Mouse (Mus musculus): ENCODE data around the gene Dcakd.

The Dcakd gene

DNA sequence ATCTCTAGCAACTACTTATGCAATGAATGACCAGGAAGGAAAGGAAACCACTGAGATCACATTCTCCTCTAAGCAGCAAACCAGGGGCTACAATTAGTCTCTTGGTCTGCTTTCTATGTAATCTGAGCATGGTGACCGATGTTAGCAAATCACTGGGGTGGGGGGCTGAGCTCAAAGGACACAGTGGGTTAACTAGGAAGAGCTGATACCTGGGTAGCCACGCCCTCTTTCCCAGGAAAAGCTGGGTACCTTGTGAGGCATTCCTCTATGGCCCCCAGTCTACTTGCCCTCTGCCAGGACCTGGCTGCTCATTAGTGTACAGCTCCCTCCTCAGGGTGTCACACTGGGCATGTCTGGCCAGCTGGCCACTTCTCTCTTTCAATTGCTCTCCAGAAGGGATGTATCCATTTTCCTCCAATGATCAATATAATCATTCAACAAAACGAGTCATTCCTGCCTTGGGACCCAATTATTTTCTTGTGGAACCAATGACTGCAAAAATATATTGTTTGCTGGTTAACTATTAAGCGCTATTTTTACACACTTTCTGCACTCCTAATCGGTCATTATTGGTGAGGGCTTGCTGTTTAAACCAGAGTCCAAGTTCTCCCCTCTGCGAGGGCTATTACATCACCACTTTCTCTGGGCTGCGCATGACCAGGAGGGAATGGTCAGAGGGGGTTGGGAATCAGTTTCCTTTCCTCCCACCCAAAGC is 21.7 kb downstream of the Dcakd start:
- DNase-seq (ENCODE audit: low spot score in 2 of 2) = no peak

DNA sequence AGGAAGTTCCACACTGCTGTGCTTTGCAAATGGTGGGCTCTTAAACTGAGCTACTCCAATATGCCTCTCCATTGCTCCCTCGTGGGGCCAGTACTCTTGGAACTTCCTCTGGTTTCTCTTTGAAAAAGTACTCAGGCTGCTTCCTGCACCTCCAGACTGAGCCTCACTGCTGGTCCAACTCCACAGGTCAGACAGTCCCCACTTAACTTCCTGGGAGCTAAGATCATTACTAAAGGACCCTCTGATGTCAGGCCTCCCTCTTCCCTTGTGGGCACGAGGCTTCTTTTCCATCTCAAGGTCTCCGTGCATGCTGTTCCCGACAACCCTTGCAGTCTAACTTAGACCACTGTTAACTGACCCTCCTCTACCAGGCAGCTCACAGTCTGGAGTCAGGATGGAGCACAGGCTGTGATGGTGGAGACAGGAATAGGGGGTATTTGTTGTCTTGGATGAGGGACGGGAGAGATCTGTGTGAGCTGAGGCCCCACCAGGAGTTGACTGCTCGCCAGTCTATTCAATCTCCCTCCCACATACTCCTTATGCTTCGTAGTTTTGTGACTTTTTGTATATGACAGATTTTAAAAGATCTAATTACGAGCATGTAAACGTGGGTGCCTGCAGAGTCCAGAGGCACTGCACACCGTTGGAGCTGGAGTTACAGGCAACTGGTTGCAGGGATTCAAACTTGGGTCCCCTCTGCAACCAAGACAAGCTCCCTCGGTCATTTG is 22.7 kb downstream of the Dcakd start:
- DNase-seq (ENCODE audit: low spot score in 2 of 2) = no peak

DNA sequence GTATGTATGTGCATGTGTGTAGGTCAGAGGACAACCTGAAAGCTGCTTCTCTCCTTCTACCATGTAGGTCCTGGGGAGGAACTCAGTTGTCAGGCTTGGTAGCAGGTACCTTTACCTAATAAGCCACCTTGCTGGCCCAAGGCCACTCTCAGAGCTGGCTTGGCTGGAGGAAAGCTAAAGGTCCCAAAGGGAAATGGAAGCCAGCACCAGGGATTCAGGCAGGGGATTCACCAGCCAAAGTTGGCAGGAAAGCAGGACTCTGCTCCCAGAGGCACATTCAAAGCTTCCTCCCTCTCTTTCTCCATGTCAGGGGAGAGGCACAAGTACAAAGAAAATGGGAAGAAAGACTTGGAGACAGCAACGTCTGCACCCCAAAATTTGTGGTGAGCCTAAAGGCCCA is 23.3 kb downstream of the Dcakd start:
- no peak for DNase-seq (ENCODE audit: low spot score in 2 of 2)

DNA sequence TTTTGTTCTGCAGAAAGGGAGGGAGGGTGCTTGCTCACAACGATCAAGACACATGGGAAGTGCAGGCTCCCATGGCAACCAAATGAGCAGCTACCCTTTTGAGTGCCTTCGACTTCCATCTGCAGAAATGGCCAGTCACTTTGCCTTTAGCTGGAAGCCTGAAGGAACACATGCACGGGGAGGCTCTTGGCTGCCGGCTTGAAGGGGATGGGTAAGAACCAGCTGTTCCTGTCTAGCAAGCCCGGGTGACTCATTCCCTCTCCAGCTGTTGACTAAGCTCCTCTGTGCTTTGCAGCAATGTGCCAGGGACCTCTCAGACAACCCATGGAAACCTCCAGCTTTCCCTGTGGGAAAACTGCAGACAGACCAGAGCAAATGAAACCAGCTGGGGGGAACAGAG is 24.9 kb downstream of the Dcakd start:
- peak; percentile 65 to 79 for DNase-seq (ENCODE audit: low spot score in 2 of 2)

DNA sequence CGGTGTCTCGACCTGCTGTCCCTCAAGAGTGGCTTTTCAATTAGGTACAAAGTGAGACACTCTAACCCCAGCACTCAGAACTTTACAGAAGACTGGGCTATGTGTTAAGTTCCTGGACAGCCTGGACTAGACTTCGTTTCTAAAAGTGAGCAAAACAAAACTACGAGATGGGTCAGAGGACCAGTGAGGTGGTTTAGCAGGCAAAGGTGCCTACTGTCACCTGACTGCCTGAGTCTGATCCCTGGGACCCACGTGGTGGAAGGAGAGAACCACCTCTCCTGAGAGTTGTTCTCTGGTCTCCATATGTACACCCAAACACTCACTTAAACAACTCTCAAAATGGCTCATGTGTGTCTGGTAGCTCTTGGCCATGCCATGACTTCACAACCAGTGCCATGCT is 27.1 kb downstream of the Dcakd start:
- no peak for DNase-seq (ENCODE audit: low spot score in 2 of 2)

DNA sequence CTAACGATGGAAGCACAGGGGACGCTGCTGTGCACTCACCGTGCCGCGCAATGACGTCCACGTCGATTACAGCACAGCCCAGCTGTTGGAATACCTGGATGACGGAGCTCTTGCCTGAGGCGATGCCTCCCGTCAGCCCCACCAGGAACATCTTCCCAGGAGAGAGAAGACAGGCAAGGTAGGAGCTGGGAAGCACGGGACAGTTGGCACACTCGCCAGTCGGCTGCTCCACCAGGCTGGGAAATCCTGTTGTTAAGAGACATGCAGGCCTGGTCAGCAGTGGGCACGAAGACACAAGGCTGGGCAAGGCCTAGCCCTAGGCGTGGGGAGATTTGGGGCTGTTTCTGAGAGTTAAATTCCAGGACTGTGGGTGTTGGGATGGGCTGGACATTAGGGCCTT is 28.0 kb downstream of the Dcakd start:
- no peak for DNase-seq (ENCODE audit: low spot score in 2 of 2)

DNA sequence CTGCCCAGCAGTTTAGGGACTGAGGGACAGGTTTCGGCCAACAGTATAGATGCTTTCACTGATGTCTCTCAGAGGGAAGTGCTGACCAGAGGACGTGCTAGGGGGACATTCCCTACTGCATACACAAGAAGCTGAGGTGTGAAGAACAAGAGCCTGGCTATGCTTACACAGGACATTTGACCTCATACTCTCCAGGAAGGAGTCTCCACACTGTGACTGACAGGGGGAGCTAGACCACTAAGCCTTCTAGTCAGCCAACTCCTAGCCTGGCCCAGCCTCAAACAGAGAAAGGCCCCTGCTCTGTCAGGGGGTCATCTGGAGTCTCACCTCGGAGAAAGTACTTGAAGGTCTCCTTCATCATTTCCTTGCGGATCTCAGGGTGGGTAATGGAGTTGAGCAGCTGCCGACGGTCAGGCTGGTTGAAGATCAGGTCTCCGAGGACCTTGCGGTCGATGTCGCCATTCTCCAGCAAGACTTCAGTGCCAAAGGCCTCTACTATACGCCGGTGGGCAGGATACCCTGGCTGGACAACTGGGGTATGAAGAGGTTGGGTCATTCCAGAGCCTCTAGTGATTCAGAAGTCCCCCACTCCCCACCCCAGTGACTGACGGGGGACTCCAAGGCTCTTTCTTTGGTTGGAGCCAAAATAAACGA is 28.7 kb downstream of the Dcakd start:
- no peak for DNase-seq (ENCODE audit: low spot score in 2 of 2)

DNA sequence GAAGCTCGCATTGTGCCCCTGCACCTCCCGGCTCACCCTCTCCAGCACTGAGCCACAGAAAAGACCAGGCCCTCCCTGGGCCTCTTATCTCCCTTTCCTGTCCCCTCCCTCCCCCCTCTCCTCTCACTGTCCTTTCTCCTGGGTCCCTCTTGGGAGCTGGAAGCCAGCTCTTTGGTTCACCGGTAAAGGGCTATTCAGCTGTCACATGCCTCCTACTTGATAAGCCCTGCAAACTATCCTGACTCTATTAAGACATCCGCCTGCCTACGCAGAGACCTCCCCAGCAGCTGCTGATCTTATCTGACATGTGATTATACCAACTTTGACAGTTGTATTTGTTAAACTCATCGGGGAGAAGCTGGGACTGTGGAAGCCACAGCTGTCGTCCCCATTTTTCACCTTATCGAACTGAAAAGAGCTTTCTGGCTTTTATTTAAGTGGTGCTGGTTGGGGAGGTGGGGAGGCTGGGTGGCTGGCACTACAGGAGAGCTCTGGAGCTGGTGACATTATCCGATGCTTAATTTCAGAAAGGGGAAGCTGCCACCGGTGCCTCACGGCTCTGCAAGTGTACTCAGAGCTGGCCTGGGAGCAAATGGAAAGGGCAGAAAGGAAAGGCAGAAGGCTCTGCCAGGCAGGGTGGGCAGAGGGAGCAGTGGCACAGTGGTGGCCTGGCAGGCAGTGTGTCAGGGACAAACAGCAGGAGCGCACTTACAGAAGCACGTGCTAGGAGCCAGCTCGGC is 29.4 kb downstream of the Dcakd start:
- no peak for DNase-seq (ENCODE audit: low spot score in 2 of 2)

DNA sequence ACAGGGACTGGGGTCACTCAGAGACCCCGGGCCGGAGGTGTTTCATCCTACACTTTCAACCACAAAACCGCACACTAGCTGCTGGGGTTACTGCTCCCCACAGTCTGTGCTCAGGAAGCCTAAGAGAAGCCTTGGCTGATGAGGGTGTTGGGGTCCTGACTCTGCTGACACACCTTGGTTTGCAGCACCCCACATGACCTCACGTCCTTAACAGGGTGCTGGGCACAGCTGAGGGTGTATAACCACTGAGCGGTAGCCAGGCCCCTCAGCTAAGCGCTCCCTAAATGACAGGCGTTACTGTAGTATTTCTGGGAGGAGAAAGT is 29.9 kb downstream of the Dcakd start:
- no peak for DNase-seq (ENCODE audit: low spot score in 2 of 2)

DNA sequence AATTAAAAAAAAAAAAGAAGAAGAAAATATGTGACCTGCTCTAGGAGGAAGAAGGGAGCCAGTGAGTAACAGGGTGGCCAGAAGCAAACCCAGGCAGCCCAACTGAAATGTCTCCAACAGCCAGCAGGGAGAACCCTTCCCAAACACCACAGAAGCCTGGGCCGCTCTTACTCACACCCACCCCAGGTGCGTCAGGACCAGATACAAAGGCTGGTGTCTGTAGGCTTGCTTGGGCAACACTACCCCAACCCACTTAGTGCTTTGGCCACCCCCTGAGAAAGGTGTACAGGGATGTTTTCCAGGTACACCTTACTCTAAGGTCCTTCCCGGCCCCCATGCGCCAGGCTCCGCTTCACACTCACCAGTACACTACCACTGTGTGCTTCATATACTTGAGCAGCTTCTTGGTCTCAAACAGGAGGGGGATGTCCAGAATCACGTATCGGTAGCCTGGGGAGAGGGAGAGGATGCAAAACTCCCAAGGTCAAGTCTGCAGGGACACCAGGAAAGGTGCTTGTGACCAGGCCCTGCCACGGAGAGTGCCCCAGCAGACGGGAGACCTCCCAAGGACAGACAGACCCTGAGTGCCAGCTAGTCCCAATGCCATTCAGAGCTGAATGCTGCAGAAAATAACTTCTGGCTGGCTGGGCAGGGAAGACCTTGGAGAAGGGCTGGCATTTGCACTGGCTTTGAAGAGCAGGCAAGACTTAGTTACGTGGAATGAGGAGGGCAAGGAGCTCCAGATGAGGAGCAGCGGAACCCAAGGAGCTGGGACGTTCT is 31.0 kb downstream of the Dcakd start:
- no peak for DNase-seq (ENCODE audit: low spot score in 2 of 2)

DNA sequence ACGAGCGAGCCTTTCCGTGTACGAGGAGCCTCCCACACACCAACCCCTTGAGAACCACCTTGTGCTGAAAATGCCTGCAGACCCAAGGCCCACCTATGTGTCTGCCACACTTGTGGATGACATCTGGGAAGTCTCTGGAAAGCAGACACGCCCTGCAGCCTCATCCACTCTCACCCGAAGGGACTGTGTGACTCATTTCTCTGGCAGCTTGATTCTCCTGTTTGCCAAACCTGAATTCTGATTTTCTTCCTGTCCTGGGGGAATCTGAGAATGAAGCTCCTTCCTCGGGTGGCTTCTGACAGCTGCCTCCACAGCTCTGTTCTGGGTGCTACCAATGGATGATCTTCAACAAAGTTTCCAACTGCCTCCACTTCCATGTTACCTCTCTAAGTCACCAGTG is 31.7 kb downstream of the Dcakd start:
- no peak for DNase-seq (ENCODE audit: low spot score in 2 of 2)

DNA sequence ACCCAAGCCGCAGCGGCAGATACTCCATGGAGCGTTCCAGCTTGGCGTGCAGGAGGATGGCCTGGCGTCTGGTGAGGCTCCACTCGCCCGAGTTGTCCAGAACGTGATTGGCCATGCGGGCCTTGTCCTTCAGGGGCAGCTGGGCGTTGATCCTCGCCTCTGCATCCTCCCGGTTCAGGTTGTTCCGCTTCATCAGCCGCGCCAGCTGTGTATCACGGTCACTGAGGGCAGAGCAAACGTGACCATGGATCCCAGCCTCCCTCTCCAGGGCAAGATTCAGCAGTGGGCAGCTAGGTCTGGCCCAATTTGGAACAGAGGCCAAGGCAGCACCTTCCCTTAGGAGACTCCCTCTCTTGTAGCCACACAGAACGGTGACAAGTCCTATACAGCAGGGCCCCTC is 33.2 kb downstream of the Dcakd start:
- no peak for DNase-seq (ENCODE audit: low spot score in 2 of 2)

DNA sequence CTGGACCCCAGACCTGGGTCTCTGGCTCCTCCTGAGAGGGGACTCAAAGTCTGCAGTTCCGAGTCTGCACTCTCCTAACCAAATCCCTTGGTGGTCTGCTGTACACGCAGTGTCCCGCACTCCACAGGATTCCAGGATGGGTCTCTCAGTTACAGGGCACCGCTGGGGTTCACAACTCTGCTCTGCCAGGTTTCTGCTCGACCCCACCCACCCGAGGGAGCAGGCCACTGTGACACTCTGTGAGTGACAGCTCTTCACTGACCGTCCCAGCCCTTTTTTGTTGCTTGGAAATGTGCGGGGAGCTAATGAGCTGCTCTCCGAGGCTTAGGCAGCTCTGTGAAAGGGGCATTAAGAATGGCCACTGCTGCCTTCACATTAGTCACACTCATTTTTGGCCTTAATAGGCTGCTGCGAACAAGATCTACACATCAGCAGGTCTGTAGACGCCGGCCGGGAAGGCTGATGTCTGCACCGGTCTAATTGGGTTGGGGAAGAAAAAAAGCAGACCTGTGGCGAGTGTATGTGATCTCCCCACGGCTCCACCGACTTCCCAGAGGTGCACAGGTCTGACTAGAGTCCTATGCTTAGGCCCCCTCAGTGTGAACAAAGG is 34.6 kb downstream of the Dcakd start:
- no peak for DNase-seq (ENCODE audit: low spot score in 2 of 2)

DNA sequence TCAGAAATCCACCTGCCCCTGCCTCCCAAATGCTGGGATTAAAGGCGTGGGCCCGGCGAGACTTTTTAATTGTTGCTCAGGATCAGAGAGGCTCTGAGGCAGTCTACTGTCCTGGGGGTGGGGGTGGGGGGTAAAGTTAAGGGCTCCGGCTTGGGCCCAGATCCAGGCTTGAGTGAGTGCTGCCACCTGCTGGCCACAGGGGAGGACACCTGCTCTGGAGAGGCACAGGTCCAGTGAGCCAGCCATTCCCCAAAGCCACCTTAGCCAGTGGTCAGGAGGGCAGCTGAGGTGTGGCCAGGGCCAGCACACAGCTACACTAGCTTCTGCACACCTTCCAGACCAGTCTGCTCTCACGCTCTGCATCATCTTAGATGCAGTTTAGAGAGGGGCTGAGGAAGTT is 35.2 kb downstream of the Dcakd start:
- no peak for DNase-seq (ENCODE audit: low spot score in 2 of 2)

DNA sequence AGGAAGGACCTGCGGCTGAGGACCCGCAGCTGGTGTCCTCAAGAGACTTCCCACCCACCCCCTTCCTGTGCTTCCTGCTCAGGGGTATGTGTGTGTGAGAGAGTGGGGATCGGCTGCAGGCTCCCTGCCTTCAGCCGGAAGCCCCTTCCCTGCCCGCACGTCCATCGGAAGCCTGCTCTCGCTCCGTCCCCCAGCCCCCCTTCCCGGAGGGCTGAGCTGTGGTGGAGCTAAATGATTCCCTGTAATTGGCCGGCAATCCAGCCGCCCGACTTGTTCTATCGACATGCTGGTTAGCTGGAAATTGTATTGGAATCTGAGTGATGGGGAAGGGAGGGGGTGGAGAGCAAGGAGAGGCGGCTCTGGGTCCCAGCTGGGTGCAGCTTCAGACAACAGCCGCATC is 36.5 kb downstream of the Dcakd start:
- DNase-seq (ENCODE audit: low spot score in 2 of 2) = no peak

DNA sequence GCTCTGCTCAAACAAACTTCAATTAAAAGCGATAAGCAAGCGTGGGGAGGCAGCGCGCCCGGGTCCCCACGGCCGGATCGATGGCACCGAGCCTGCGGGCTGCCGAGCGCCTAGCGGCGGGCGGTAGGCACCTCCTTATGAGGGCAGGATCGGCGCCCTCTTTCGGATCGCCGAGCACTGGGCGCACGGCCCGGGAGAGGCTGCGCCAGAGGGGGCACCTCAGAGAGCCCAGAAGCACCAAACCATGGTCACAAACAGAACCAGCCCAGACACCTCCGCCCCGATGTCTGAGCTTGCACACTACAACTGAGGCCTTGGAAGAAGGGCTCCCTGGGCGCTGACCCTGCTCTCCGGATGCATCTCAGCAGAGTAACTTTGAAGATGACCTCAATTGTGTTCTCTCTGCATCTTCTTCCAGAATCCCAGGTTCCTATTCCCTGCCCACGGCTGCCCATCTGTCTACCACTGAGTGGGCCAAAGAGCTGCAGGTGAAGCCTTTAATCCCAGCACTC is 37.9 kb downstream of the Dcakd start:
- DNase-seq (ENCODE audit: low spot score in 2 of 2) = no peak

DNA sequence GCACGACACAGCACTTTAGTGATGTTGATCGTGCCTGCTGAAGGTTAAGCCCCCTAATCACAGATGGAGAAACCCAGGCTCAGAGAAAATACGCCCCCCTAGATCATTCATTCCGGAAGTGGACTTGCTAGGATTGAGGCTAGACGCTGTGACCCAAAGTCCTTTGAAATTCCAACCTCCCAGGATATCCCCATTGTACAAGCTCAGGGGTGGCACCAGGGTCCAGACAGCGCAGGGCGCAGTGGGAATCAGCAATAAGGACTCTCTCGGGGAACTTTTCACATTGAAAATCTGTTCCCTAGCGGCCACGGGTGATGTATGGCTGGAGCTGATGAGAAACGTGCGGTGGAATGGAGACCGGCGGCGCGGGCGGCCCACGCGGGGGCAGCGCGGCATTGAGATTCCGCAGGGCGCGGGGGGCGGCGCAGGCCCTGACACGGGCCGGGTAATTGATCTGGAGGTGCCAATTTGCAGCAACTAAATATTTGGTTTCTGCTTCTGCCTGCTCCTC is 38.4 kb downstream of the Dcakd start:
- no peak for DNase-seq (ENCODE audit: low spot score in 2 of 2)

DNA sequence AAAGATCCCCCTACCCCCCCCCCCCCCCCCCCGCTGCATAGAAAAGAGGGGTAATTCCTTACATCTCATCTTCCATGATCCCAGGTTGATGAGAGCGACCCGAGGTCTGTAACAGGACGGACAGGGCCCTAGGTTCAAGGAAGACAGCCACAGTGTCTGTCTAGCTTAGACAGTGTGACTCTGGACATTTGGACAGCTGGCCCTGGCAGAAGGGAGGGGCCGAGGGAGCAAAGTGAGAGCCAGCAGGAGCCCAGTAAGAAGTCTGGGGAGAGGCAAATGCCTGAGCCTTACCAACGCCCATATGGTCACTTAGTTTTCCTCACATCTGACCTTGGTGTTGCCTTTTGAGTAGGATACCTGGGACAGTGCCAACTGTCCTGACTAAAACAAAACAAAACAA is 43.0 kb downstream of the Dcakd start:
- no peak for DNase-seq (ENCODE audit: low spot score in 2 of 2)

DNA sequence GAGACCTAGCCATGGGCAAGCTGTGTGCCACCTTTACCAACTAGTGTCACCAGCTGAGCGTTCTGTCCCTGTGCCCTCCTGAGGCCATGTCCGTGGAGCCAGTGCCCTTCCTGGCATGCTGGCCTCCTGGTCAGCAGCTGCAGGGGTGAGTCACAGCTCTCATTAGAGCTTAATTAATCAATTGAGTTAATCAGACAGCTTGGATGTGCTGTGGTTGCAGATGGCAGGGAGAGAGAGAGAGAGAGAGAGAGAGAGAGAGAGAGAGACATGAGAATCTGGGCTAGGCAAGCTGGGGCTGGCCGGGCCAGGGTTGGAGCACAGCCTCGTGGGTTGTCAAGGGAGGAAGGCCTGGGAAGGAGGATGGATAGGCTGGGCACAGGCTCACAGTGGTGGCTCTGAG is 43.5 kb downstream of the Dcakd start:
- no peak for DNase-seq (ENCODE audit: low spot score in 2 of 2)

DNA sequence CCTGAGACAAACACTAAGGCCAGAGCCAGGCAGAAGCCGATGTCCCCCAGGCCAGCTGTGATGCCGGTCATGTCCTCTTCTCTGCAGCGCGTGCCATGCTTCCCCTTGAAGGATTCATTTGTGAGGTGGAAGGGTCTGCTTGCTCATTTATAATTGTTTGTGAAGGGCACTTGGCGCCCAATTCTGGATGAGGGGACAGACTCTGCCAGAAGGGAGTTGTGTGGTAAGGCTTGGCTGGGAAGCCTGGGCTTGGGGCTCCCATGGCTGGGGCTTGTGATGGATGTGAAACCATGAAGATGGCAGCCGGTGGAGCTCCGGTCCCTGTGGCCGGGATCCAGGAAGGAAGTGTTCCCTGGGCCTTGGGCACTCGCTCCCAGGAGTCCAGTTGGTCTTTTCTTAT is 44.0 kb downstream of the Dcakd start:
- DNase-seq (ENCODE audit: low spot score in 2 of 2) = no peak
